Mouse (Mus musculus) small intestine, adult 2 months (tissue): ENCODE results near the gene Srsf5. TPM values are rescaled to one million over a fixed set of nuclear protein-coding genes. Genes with fewer than 3 reads are reported as not detected.
"Not testable (repeated sequence)": the region's sequence is repeated elsewhere in the genome, so short reads cannot be mapped to it uniquely, and the experiment has no call there.

Source experiments
- H3K27ac ChIP-seq: fragments of 200-500 bp; 2 replicates; pipeline ENCODE4 v1.5.1; 2012; ENCODE audit warnings: low read depth, low read length, control low read depth, inconsistent platforms; ENCODE audit not compliant: insufficient read depth
- H3K27me3 ChIP-seq: fragments of 200-500 bp; 2 replicates; pipeline ENCODE4 v1.6.1; 2012; ENCODE audit warnings: mild to moderate bottlenecking, moderate library complexity, low read length, inconsistent platforms; ENCODE audit not compliant: control insufficient read depth, insufficient read depth
- H3K36me3 ChIP-seq: fragments of 200-500 bp; 2 replicates; pipeline ENCODE4 v1.6.1; 2012; ENCODE audit warnings: mild to moderate bottlenecking, low read length, control low read depth, inconsistent platforms; ENCODE audit not compliant: control insufficient read depth, insufficient read depth
- H3K4me1 ChIP-seq: fragments of 200-500 bp; 2 replicates; pipeline ENCODE4 v1.6.1; 2012; ENCODE audit warnings: low read length, inconsistent platforms, mixed read lengths; ENCODE audit not compliant: control insufficient read depth, insufficient read depth, insufficient read length
- H3K4me3 ChIP-seq: fragments of 200-500 bp; 2 replicates; pipeline ENCODE4 v1.5.1; 2012; ENCODE audit warnings: low read depth, mild to moderate bottlenecking, control low read depth, inconsistent platforms, low read length, moderate library complexity
- CTCF ChIP-seq: fragments of 200-500 bp; IDR thresholded peaks from 2 replicates; pipeline ENCODE4 v1.5.1; 2012; ENCODE audit warnings: low read depth, mild to moderate bottlenecking, control low read depth, inconsistent platforms, low read length, moderate library complexity, mixed read lengths; ENCODE audit not compliant: insufficient replicate concordance, insufficient read length; ENCODE audit errors: extremely low read depth
- POLR2A ChIP-seq: fragments of 200-500 bp; IDR thresholded peaks from 2 replicates; pipeline ENCODE4 v1.6.1; 2012; ENCODE audit warnings: low read depth, mild to moderate bottlenecking, control low read depth, inconsistent platforms, low read length, moderate library complexity
- WGBS: fragments of 180-500 bp; shearing (Covaris S2); methylation state at CpG from one replicate; pipeline ENCODE4 v1.1.7; 2018; 5-methylcytosine and 5-hydroxymethylcytosine counted together
- polyA plus RNA-seq: library from polyadenylated mRNA; depleted of rRNA; stranded (reverse); fragments of >200 nt; gene quantifications from 2 replicates; pipeline ENCODE4 v1.2.3, GENCODE M21; 2012

The Srsf5 gene
- polyA plus RNA-seq, 1 experiment = 250 TPM

- no peaks in the 10 kb centered on the region for H3K27me3 ChIP-seq
- peak overlapping the region; percentile 95 for H3K27ac ChIP-seq
- peaks cover 33% of the 10 kb centered on the region for H3K36me3 ChIP-seq
- WGBS = 1% methylated on average over 46 of the region's 47 CpGs
- TF ChIP-seq CTCF (no peak), POLR2A (peak; percentile 74)
- H3K4me1 ChIP-seq = peaks cover 4% of the 10 kb centered on the region; the same call in 1 of the 2 replicates
- peak overlapping the region; percentile 83 for H3K4me3 ChIP-seq
These were observed 672 bp downstream of the Srsf5 start for GRCm38 (mm10) chr12:80945996-80946355.

GRCm38 (mm10) chr12:80948202-80948601, 2.9 kb downstream of the Srsf5 start:
- 84% methylated on average over 18 of the region's 18 CpGs for WGBS
- TF ChIP-seq POLR2A (no peak), CTCF (no peak)
- H3K36me3 ChIP-seq = peaks cover 51% of the 10 kb centered on the region
- no peaks in the 10 kb centered on the region for H3K27me3 ChIP-seq
- H3K27ac ChIP-seq = no peak overlapping the region
- no peak overlapping the region for H3K4me3 ChIP-seq
- peaks cover 4% of the 10 kb centered on the region for H3K4me1 ChIP-seq

GRCm38 (mm10) chr12:80949603-80950002, 4.3 kb downstream of the Srsf5 start:
- H3K36me3 ChIP-seq = peaks cover 64% of the 10 kb centered on the region
- not testable (repeated sequence) for H3K4me3 ChIP-seq, H3K27me3 ChIP-seq, H3K27ac ChIP-seq, H3K4me1 ChIP-seq
- 80% methylated on average over 16 of the region's 16 CpGs for WGBS

GRCm38 (mm10) chr12:80951640-80952219, 6.4 kb downstream of the Srsf5 start:
- 79% methylated on average over 3 of the region's 3 CpGs for WGBS
- TF ChIP-seq CTCF (no peak), POLR2A (no peak)
- H3K4me1 ChIP-seq = peaks cover 4% of the 10 kb centered on the region
- H3K36me3 ChIP-seq = peaks cover 77% of the 10 kb centered on the region
- H3K4me3 ChIP-seq = no peak overlapping the region
- H3K27me3 ChIP-seq = no peaks in the 10 kb centered on the region
- no peak overlapping the region for H3K27ac ChIP-seq

GRCm38 (mm10) chr12:80952526-80952925, 7.2 kb downstream of the Srsf5 start:
- Histone ChIP-seq H3K4me3 (no peak overlapping the region), H3K27ac (no peak overlapping the region), H3K36me3 (peaks cover 77% of the 10 kb centered on the region), H3K27me3 (no peaks in the 10 kb centered on the region), H3K4me1 (peaks cover 4% of the 10 kb centered on the region)
- WGBS = 84% methylated on average over 1 of the region's 1 CpGs
- TF ChIP-seq CTCF = no peak
- no peak for TF ChIP-seq POLR2A

GRCm38 (mm10) chr12:80956039-80956438, 10.7 kb downstream of the Srsf5 start:
- TF ChIP-seq CTCF = no peak
- no peak for TF ChIP-seq POLR2A
- H3K27ac ChIP-seq = no peak overlapping the region
- H3K4me3 ChIP-seq = no peak overlapping the region
- H3K36me3 ChIP-seq = peaks cover 66% of the 10 kb centered on the region
- WGBS = 77% methylated on average over 3 of the region's 3 CpGs
- H3K27me3 ChIP-seq = no peaks in the 10 kb centered on the region
- H3K4me1 ChIP-seq = peaks cover 4% of the 10 kb centered on the region; the same call in 1 of the 2 replicates

GRCm38 (mm10) chr12:80957961-80958360, 12.7 kb downstream of the Srsf5 start:
- H3K27me3 ChIP-seq = no peaks in the 10 kb centered on the region
- H3K36me3 ChIP-seq = peaks cover 51% of the 10 kb centered on the region
- no peaks in the 10 kb centered on the region for H3K4me1 ChIP-seq
- WGBS = 71% methylated on average over 4 of the region's 4 CpGs
- no peak overlapping the region for H3K4me3 ChIP-seq
- no peak overlapping the region for H3K27ac ChIP-seq
- TF ChIP-seq POLR2A = no peak
- no peak for TF ChIP-seq CTCF
